Mouse (Mus musculus): Measurements from ENCODE around the gene Grip1.

GRCm38 (mm10) chr10:120005581-120005980, 552.0 kb downstream of the Grip1 start:
- TF ChIP-seq EP300 (IDR thresholded peaks at IDR 0.05; ENCODE audit: low read depth): no peak
- TF ChIP-seq CTCF (IDR thresholded peaks at IDR 0.05; ENCODE audit: low read depth): no peak

Measured in liver, postnatal 0 days (tissue).